Mouse (Mus musculus): ENCODE measurements around the gene Abhd2.
A peak's percentile ranks its signal among the peaks of the same experiment; 100 is the strongest.

The Abhd2 gene

GRCm38 (mm10) chr7:79272789-79273718 lies at the start of gene Abhd2:
Abhd2 (plus strand) TSS chr7:79273199.
- peak; percentile 99 for DNase-seq (ENCODE audit: low read depth, low spot score)

DNA sequence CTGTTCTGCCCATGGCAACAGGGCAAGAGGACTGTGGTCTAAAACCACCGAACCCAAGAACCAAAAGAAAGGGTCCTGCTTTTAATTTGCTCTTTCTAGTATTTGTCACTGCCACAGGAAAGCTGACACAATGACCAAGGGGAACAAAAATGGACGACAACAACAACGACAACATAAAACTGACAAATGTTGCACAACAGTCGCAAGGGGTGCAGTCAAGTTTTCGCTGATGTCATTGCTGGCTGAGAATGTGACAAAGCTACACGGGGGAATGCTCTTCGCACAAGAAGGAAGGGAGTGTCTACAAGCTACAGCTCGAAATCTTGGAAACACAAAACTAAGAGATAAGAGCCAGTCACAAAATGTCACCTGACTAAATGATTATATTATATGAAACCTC lies 47.5 kb upstream of the Abhd2 start:
- DNase-seq (ENCODE audit: low read depth, low spot score) = no peak

DNA sequence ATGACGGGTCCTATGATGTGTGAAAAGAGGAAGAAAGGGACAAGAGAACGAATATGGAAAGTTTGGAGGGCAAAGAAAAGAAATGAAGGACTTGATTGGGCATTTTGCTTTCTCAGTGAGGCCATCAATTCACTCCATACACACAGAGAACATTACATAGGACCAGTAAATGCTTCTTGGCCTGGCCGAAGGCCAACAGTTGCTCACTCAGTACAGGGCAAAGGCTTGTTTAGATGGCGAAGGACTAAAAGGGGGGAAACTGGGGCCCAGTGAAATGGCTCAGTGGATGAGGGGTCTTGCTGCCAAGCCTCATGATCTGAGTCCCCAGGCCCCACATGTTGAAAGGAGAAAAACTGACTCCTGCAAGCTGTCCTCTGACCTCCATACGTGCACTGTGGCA lies 46.8 kb upstream of the Abhd2 start:
- DNase-seq (ENCODE audit: low read depth, low spot score) = no peak

GRCm38 (mm10) chr7:79226834-79227486 lies 46.0 kb upstream of the Abhd2 start:
- DNase-seq (ENCODE audit: low read depth, low spot score) = no peak

GRCm38 (mm10) chr7:79228471-79228870 lies 44.5 kb upstream of the Abhd2 start:
- DNase-seq (ENCODE audit: low read depth, low spot score) = peak; percentile 86

DNA sequence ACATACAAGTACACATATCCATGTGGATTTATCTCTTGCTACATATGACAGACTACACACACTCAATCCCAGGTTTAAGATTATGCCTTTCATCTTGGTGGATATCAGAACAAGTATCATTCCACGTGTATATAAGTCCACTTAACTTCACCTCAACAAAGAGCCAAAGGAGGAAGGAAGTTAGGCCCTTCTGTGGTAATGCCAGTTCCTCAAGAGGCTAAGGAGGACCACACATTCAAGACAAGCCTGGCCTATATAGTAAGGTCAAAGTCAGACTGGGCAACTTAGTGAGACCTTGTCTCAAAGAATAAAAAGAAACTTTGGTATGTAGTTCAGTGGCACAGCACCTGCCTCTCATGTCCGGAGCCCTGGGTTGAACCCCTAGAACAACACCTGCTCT lies 41.4 kb upstream of the Abhd2 start:
- no peak for DNase-seq (ENCODE audit: low read depth, low spot score)

DNA sequence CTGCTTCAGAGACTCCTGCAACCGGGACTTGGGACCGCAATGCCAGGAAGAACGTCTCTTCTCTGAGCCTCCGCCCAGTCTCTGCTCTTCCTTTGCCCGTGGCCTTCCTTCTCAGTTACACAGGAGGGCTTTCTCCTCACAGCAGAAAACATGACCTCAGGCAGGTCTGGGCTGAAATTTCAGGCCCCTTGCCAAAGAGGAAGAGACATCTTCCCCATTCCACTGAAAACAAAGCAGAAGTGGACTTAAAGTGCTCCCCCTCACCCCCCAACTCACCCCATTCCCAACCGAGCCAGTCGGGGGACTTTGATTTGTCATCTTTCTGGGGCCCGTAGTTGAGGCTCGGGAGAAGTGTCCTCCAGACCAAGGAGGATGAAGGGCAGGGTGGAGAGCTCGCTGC lies 41.0 kb upstream of the Abhd2 start:
- no peak for DNase-seq (ENCODE audit: low read depth, low spot score)

DNA sequence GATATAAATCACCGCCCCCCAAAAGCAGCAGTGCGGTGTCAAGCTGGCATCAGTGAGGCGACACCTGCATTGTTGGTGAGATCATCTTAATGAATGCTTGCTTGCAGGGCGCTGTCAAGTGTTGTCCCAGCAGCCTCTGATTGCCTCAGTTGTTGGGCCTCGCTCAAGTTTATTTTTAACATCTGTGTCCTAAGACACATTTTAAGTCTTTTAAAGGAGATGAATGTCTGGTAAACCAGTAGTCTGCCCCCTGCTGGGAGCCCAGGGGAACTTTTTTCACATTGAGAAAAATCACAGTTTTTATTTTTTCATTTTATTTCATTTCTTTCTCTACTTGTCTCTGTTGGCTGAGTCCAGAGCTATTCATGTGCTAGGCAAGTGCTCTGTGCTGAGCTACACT lies 34.3 kb upstream of the Abhd2 start:
- DNase-seq (ENCODE audit: low read depth, low spot score) = peak; percentile 61

DNA sequence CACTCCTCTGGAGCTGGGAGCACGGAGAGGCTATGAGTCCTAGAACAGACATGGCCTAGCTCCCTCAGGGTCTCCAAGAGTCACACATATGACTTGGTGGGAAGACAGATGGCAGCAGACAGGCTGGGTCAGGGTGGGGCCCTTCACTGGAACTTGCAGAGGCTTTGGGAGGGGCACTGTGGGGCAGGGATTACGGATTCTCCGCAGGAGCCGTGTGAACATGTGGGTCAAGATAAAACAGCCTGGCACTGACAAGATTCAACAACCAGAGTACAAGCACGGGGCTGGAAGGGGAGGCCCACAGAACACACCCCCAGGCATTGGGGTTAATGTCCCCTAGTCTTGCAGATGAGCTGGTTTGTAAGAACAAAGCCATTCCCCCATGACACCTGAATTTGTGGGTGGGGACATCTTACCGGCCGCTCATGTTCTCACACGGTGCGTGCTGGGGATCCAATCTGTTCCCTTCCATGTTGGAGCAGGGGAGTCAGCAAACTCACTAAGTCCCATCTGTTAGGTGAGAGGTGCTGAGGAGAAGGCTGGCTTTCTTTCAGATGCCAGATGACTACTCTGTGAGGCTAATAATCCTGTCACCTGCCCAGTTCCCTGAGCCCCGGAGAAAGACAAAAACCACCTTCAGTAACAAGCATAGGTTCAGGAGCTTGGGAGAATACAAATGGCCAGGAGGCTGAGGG lies 30.9 kb upstream of the Abhd2 start:
- DNase-seq (ENCODE audit: low read depth, low spot score) = peak; percentile 39

- no peak for DNase-seq (ENCODE audit: low read depth, low spot score)
These were observed 29.8 kb upstream of the Abhd2 start for GRCm38 (mm10) chr7:79243236-79243635.

DNA sequence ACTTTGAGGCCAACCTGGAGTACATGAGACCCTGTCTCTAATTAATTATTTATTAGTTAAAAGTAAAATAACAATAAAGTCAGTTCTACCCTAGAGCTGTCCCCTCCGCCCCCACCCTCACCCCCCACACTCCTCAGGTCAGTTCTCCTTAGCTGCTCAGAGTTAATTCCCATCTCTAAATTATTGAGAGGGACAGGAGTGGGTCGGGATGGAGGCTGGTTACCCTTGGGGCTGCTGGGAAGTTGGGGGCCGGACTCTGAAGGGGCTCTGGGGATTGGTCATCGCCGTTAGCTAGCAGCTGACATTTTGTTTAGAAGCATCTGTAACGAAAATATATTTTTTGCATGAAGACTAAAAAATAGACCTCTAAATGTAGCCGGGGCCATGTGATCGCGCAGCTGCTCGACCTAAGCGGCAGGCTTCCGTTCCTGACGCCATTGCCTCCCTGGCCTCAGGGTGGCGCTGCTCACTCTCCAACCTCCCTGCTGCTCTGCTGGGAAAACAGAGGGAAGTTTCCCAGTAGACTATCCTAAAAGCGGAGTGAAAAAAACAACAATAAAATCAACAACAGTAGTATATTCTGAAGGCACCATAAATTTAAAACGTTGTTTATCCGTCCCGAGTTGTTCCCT lies 26.8 kb upstream of the Abhd2 start:
- DNase-seq (ENCODE audit: low read depth, low spot score) = peak; percentile 78

DNA sequence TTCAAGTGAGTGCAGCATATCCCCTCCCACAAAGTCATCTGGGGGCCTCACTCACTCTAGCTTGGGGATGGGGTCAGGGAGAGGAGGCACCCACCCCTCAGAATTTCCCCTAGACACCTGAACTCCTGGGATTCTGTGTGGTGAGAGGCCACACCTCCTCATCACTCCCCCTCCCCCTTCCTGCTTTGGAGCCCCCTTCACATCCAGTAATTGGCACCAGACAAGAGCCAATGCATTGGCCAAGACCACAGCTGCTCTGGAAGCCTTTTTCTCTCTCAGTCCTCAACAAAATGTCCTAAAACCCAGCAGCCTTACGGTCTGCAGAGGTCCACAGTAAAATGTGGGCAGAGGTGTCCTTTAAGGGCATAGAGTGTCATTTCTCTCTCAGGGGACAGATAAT lies 25.6 kb upstream of the Abhd2 start:
- DNase-seq (ENCODE audit: low read depth, low spot score) = no peak

DNA sequence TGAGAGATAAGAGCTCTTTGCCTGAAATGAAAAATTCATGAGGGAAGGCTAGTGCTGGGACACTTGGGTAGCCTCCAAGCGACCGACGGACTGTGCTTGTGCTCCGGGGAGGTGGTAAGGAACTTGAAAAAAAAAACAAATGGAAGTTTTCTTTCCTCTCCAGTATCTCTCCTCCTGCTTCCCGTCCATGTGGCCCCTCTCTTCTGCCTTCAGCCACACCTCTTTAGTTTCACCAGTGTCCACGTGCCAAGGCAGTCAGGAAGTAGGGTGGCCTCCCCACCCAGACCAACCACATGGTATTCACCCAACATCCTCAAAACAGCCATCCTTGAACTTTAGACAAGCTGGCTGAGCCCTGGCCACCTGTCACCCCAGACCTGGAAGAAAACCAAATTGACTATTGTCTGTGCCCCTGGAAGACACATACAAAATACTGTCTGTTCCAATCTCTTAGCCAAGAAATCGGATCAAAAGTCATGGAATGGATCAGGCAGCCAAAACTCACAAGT lies 25.1 kb upstream of the Abhd2 start:
- no peak for DNase-seq (ENCODE audit: low read depth, low spot score)

GRCm38 (mm10) chr7:79249581-79249980 lies 23.4 kb upstream of the Abhd2 start:
- no peak for DNase-seq (ENCODE audit: low read depth, low spot score)

DNA sequence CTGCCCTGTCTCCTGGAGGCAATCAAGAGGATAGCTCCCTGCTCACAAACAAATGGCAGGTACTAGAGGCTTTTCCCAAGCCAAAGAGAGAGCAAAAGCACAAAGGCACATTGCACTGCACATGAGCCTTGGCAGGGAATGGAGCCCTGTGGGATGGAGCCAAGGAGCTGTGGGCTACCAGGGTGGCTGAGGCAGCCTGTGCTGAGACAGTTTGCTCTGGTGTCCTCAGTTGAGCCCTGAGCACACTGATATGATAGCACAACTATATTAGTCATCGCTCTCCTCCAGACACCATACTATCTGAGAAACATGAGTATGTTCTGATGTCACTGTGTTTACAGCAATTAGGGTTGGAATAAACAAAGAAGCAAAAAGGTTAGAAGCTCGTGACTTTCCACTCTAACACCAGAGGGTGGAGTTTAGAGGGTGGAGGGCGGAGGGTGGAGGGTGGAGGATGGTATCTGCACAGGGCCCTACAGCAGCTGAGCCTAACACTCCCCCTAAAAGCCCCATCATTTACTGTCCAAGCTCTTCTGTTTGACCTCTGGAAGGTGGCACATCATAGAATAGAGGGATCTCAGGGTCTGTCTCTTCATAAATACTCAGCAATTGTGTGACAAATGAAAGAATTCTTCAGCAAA lies 18.6 kb upstream of the Abhd2 start:
- no peak for DNase-seq (ENCODE audit: low read depth, low spot score)

DNA sequence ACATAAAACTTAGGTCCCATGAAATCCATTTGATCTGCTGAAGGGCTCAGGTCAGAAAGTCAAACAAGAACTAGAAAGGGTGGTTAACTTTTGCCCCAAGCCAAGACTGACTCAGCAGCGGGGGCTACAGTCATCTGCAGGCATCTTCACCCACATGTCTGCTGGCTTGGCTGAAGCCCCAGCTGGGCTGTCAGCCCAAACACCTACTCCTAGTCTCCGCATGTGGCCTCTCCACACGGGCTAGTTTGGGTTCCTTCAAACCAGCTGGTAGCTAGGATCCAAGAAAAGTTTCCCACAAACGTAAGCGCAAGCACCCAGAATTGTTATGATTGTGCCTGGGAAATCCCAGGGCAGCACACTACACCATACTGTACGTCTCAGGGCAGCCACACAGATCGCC lies 17.6 kb upstream of the Abhd2 start:
- no peak for DNase-seq (ENCODE audit: low read depth, low spot score)

DNA sequence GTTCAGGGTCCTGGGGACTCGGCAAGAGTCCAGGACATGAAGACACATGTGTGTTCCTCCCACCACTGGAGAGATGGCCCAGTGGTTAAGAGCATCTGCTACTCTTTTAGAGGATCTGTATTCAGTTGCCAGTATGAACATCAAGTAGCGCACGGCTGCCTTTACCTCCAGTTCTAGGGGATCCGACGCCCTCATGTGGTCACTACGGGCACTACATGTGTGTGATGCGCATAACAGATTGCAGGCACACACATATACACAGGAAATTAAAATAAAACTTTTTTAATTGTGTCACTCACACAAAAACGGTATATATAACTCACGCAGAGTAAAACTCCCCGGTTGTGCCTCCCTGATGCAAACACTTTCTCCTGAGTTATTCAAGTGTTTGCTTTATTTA lies 17.2 kb upstream of the Abhd2 start:
- DNase-seq (ENCODE audit: low read depth, low spot score) = peak; percentile 86

GRCm38 (mm10) chr7:79256716-79257115 lies 16.3 kb upstream of the Abhd2 start:
- no peak for DNase-seq (ENCODE audit: low read depth, low spot score)

DNA sequence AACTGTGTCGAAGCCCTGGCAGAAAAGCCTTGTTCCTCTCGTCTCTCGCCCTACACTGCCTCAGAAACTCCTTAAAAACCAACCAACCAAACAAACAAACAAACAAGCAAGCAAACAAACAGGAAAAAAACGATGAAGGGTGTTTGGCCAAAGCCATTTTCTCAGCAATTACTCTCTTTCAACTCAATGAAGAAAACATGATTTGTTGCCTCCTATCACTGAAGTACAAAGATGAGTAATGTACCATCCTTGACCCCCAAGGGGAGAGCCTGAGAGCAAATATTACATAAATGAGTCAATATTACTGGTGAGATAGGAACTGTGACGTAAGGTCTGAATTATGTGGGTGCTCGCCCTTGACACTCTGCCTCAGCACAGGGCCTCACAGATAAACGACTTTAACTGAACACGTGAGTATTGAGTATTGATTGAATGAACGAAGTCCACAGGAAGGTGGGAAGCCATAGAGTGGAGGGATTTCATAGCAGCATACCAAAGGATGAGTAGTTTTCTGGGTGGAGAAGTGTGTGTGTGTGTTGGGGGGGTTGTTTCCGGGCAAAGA lies 13.9 kb upstream of the Abhd2 start:
- DNase-seq (ENCODE audit: low read depth, low spot score) = no peak

DNA sequence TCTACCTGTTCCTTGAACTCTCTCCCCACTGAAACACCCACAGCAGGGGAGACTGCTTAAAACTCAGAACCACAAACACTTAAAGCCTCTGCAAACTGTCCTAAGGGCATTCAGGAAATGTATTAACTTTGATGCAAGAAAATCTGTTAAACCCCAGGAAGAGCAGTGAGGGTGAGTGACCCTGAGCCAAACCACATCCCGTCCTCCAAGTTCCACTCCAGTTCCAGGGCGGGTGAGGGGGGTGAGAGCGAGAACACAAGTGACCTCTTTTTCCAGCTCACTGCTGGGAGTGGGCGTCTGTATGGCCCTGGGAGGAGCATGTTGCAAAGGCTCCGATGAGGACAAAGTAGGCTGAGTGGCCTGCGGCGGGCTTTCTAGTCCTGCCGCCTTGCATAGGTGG lies 10.5 kb upstream of the Abhd2 start:
- peak; percentile 58 for DNase-seq (ENCODE audit: low read depth, low spot score)

DNA sequence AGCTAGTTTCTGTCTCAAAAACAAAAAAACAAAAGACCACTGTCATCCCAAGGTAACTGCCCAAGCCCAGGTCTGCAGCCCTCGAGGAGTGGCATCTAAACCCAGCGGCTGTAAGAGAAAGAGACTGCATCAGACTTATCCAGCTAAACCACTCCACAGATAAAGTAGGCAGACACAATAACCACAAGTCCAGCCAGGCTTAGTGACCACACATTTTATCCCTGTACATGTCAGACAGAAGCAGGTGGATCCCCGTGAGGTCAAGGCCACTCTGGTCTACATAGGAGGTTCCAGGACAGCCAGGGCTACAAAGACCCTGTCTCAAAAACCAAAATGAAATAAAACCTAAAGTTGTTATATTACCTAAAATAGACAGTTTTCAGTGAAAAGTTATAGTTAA lies 9.2 kb upstream of the Abhd2 start:
- DNase-seq (ENCODE audit: low read depth, low spot score) = no peak
